Mouse (Mus musculus) liver, embryonic 13.5 days (tissue): ENCODE data around the gene Mgat4b. TPM values are rescaled to one million over a fixed set of nuclear protein-coding genes. Genes with fewer than 3 reads are reported as not detected.

Source experiments
- ATAC-seq: fragments of 200-750 bp; cut with Nextera tagmentation; 2 replicates; pipeline ENCODE4 v1.8.0; 2017; ENCODE audit warnings: low read depth, mild to moderate bottlenecking, moderate number of reproducible peaks, moderate library complexity
- DNase-seq: peaks from one replicate; pipeline ENCODE4 v3.0.0; 2022
- H3K27ac ChIP-seq: fragments of 300-500 bp; sonication (generic); 2 replicates; pipeline ENCODE4 v1.5.1; 2015; ENCODE audit warnings: moderate library complexity, mild to moderate bottlenecking, inconsistent platforms
- H3K27me3 ChIP-seq: fragments of 300-500 bp; sonication (generic); 2 replicates; pipeline ENCODE4 v1.6.1; 2015; ENCODE audit warnings: mild to moderate bottlenecking, inconsistent platforms
- H3K36me3 ChIP-seq: fragments of 300-500 bp; sonication (generic); 2 replicates; pipeline ENCODE4 v1.6.1; 2015; ENCODE audit warnings: mild to moderate bottlenecking, inconsistent platforms
- H3K4me1 ChIP-seq: fragments of 300-500 bp; sonication (generic); replicated peaks from 2 replicates; pipeline ENCODE4 v1.6.1; 2015; ENCODE audit warnings: inconsistent platforms
- H3K4me2 ChIP-seq: fragments of 300-500 bp; sonication (generic); 2 replicates; pipeline ENCODE4 v1.6.1; 2015; ENCODE audit warnings: inconsistent platforms, mild to moderate bottlenecking, moderate library complexity
- H3K4me3 ChIP-seq: fragments of 300-500 bp; sonication (generic); replicated peaks from 2 replicates; pipeline ENCODE4 v1.5.1; 2015; ENCODE audit warnings: mild to moderate bottlenecking, inconsistent platforms
- H3K9ac ChIP-seq: fragments of 300-500 bp; sonication (generic); 2 replicates; pipeline ENCODE4 v1.6.1; 2015; ENCODE audit warnings: mild to moderate bottlenecking, inconsistent platforms
- H3K9me3 ChIP-seq: fragments of 300-500 bp; sonication (generic); replicated peaks from 2 replicates; pipeline ENCODE4 v1.6.1; 2016; ENCODE audit warnings: inconsistent platforms
- WGBS: fragments of 180-500 bp; shearing (Covaris S2); methylation state at CpG from one replicate; pipeline ENCODE4 v1.1.7; 2015; ENCODE audit not compliant: insufficient replicate concordance; 5-methylcytosine and 5-hydroxymethylcytosine counted together
- polyA plus RNA-seq: library from polyadenylated mRNA; unstranded; fragments of >200 nt; fragmentation: Nextera tagmentation; extraction: Ambion mirVana; gene quantifications from 2 replicates; pipeline ENCODE4 v1.2.1, GENCODE M21; 2015

Gene Mgat4b
- polyA plus RNA-seq, 1 experiment from 2014 or later = 12.1 TPM

- Histone ChIP-seq H3K27me3 (no peaks in the 10 kb centered on the region), H3K27ac (peak overlapping the region; percentile 98), H3K4me1 (peaks cover 74% of the 10 kb centered on the region), H3K4me2 (peak overlapping the region; percentile 86), H3K9ac (peak overlapping the region; percentile 99), H3K36me3 (peaks cover 18% of the 10 kb centered on the region), H3K9me3 (no peaks in the 10 kb centered on the region), H3K4me3 (peak overlapping the region; percentile 92)
- ATAC-seq = no peak
- no peak for DNase-seq
- WGBS = 11% methylated on average over 2 of the region's 2 CpGs
Measured at GRCm38 (mm10) chr11:50226406-50226805, 15.7 kb downstream of the Mgat4b start.

DNA sequence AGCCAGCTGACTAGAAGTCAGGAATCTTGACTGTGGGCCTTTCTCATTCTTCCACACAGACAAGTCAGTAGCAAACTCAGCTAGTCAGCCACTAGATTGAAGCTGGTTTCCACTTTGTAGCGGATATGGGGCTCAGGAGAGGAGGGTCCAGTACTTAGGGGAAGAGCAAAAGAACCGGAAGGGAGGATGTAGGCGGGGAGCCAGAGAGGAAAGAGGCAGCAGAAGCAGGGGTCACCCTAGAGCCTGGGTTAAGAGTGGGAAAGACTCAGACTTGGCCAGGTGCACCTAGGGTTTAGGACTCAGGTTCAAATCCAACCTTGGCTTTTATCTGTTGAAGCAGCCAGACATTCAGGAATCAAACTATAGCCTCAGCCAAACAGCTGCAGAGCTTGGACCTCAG lies 16.5 kb downstream of the Mgat4b start:
- Histone ChIP-seq H3K9ac (peak overlapping the region; percentile 99), H3K27me3 (no peaks in the 10 kb centered on the region), H3K36me3 (peaks cover 21% of the 10 kb centered on the region), H3K4me3 (peak overlapping the region; percentile 92), H3K27ac (peak overlapping the region; percentile 98), H3K9me3 (no peaks in the 10 kb centered on the region), H3K4me2 (peak overlapping the region; percentile 86), H3K4me1 (peaks cover 77% of the 10 kb centered on the region)
- ATAC-seq (no peak), DNase-seq (no peak)
- WGBS = 71% methylated on average over 3 of the region's 3 CpGs

DNA sequence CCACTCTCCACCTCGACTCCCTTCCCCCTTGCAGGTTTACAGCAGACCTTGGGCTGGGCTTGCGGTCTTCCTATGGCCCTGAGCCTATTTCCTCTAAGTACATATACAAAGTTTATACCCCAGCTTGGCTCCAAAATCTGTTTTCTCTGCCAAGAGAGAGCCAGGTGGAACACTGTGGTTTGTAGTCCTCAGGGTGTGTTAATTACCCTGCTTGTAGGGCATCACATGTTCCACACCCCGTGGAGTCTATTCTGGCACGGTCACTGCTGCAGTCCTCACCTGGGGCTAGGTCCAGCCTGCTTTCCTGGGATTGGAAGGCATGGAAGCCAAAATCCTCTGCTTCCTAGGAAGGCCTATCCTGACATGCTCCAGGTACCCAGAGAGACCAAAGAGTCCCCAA lies 17.0 kb downstream of the Mgat4b start:
- Histone ChIP-seq H3K27ac (peak overlapping the region; percentile 98), H3K27me3 (no peaks in the 10 kb centered on the region), H3K9ac (peak overlapping the region; percentile 99; the same call in 1 of the 2 replicates), H3K4me2 (peak overlapping the region; percentile 86), H3K4me3 (no peak overlapping the region), H3K4me1 (peaks cover 72% of the 10 kb centered on the region), H3K36me3 (peaks cover 27% of the 10 kb centered on the region), H3K9me3 (no peaks in the 10 kb centered on the region)
- ATAC-seq (no peak), DNase-seq (no peak)
- WGBS = 80% methylated on average over 4 of the region's 4 CpGs

GRCm38 (mm10) chr11:50228772-50229171 lies 18.1 kb downstream of the Mgat4b start:
- Histone ChIP-seq H3K36me3 (peaks cover 37% of the 10 kb centered on the region), H3K4me2 (0 out of 2 replicates have a peak overlapping the region, but pooled peaks have one; percentile 0), H3K4me3 (no peak overlapping the region), H3K4me1 (peaks cover 62% of the 10 kb centered on the region), H3K9me3 (no peaks in the 10 kb centered on the region), H3K9ac (peak overlapping the region; percentile 31), H3K27ac (peak overlapping the region; percentile 98), H3K27me3 (no peaks in the 10 kb centered on the region)
- DNase-seq = no peak
- no peak for ATAC-seq
- WGBS = 71% methylated on average over 3 of the region's 3 CpGs

DNA sequence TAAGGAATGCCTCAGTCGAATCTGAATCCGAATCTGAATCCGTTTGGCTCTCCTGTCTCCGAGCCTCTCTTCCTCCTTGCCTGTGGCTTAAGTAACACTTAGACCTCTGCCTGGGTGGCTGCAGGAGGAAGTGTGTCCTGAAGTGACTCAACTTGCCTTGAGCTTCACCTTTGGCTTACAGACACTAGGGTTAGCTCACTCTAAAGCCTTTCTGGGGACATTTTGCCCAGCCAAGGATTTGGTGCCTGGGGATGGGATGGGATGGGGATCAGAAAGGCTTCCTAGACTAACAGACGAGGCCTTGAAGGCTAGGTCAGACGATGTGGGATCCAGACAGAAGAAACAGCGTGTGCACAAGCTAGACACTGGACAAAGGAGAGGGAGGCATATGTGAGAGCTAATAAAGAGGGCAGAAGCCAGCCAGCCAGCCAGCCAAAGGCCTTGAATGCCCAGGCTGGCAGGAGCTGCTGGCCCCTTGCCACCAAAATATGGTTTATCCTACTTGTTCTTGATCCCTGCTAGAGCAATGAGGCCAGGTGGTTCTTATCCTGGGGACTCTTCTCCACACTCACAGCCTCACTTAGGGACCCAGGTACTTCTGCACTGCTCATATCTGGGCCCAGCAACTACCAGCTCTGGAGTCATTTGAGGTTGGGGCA lies 18.7 kb downstream of the Mgat4b start:
- peaks cover 43% of the 10 kb centered on the region for H3K36me3 ChIP-seq
- no peak for DNase-seq
- H3K4me2 ChIP-seq = no peak overlapping the region
- H3K4me1 ChIP-seq = peaks cover 57% of the 10 kb centered on the region
- no peak overlapping the region for H3K9ac ChIP-seq
- H3K27ac ChIP-seq = peak overlapping the region; percentile 98
- no peaks in the 10 kb centered on the region for H3K27me3 ChIP-seq
- no peaks in the 10 kb centered on the region for H3K9me3 ChIP-seq
- H3K4me3 ChIP-seq = no peak overlapping the region
- no peak for ATAC-seq
- 64% methylated on average over 7 of the region's 7 CpGs for WGBS

- 72% methylated on average over 45 of the region's 45 CpGs for WGBS
- DNase-seq (no peak), ATAC-seq (no peak)
- Histone ChIP-seq H3K27me3 (no peaks in the 10 kb centered on the region), H3K36me3 (peaks cover 55% of the 10 kb centered on the region), H3K4me2 (peak overlapping the region; percentile 44), H3K27ac (no peak overlapping the region), H3K4me3 (no peak overlapping the region; the same call in 1 of the 2 replicates), H3K9ac (no peak overlapping the region), H3K4me1 (peaks cover 58% of the 10 kb centered on the region), H3K9me3 (no peaks in the 10 kb centered on the region)
Measured at GRCm38 (mm10) chr11:50230481-50231304, 20.0 kb downstream of the Mgat4b start.

DNA sequence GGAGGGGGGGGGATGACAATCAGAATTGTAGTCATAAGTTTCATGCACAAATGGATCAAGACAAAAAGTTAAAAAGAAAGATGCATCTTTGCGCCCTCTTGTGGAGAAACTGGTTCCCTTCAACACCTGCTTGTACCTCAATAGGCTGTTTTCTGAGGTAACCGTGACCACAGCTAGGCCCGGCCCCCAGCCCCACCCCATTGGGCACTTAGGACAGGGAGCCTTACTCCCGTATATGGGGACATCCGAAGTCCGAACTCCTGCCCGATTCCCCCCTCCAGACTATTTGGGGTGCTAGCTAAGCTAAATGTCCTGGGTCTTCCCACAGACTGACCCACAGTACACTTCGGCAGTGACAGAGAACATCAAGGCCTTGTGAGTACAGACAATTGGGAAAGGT lies 20.7 kb downstream of the Mgat4b start:
- 36% methylated on average over 8 of the region's 8 CpGs for WGBS
- Histone ChIP-seq H3K27me3 (no peaks in the 10 kb centered on the region), H3K9ac (no peak overlapping the region), H3K9me3 (no peaks in the 10 kb centered on the region), H3K4me1 (peaks cover 58% of the 10 kb centered on the region), H3K4me3 (no peak overlapping the region), H3K36me3 (peaks cover 55% of the 10 kb centered on the region), H3K4me2 (peak overlapping the region; percentile 44), H3K27ac (no peak overlapping the region)
- DNase-seq (no peak), ATAC-seq (no peak)

- Histone ChIP-seq H3K27ac (no peak overlapping the region), H3K9me3 (no peaks in the 10 kb centered on the region), H3K4me1 (peaks cover 58% of the 10 kb centered on the region), H3K36me3 (peaks cover 51% of the 10 kb centered on the region), H3K9ac (no peak overlapping the region), H3K4me2 (no peak overlapping the region), H3K4me3 (no peak overlapping the region), H3K27me3 (peaks cover 3% of the 10 kb centered on the region; the same call in 1 of the 2 replicates)
- no peak for ATAC-seq
- no peak for DNase-seq
- 79% methylated on average over 13 of the region's 13 CpGs for WGBS
Measured at GRCm38 (mm10) chr11:50233022-50233421, 22.3 kb downstream of the Mgat4b start.

DNA sequence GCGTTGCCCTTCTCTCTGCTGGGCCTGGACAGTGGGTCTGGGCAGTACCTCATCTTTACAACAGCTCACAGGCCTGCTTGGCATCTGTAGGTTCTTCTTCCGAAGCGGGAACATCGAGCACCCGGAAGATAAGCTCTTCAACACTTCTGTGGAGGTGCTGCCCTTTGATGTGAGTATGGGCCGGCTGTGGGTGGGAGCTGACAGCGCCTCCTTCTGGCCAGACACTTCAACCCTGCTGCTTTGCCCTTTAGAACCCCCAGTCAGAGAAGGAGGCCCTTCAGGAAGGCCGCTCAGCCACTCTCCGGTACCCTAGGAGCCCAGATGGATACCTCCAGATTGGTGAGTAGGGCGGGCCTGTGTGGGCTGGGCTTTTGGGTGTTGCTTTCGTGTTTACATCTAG lies 23.3 kb downstream of the Mgat4b start:
- Histone ChIP-seq H3K9me3 (no peaks in the 10 kb centered on the region), H3K4me3 (no peak overlapping the region), H3K27me3 (peaks cover 3% of the 10 kb centered on the region; the same call in 1 of the 2 replicates), H3K27ac (no peak overlapping the region), H3K4me2 (no peak overlapping the region), H3K4me1 (peaks cover 58% of the 10 kb centered on the region), H3K36me3 (peaks cover 50% of the 10 kb centered on the region), H3K9ac (no peak overlapping the region)
- no peak for ATAC-seq
- 84% methylated on average over 11 of the region's 11 CpGs for WGBS
- no peak for DNase-seq

GRCm38 (mm10) chr11:50234606-50235005 lies 23.9 kb downstream of the Mgat4b start:
- Histone ChIP-seq H3K9ac (no peak overlapping the region), H3K27me3 (peaks cover 3% of the 10 kb centered on the region; the same call in 1 of the 2 replicates), H3K9me3 (no peaks in the 10 kb centered on the region), H3K4me3 (no peak overlapping the region), H3K36me3 (peaks cover 50% of the 10 kb centered on the region), H3K4me2 (no peak overlapping the region), H3K27ac (no peak overlapping the region), H3K4me1 (peaks cover 58% of the 10 kb centered on the region)
- 91% methylated on average over 25 of the region's 25 CpGs for WGBS
- ATAC-seq = no peak
- no peak for DNase-seq

GRCm38 (mm10) chr11:50236540-50236936 lies 25.8 kb downstream of the Mgat4b start:
- H3K36me3 ChIP-seq = peaks cover 41% of the 10 kb centered on the region
- no peaks in the 10 kb centered on the region for H3K9me3 ChIP-seq
- WGBS = 2% methylated on average over 26 of the region's 27 CpGs
- H3K9ac ChIP-seq = peak overlapping the region; percentile 75
- H3K27ac ChIP-seq = peak overlapping the region; percentile 35
- H3K4me1 ChIP-seq = peaks cover 52% of the 10 kb centered on the region
- H3K4me3 ChIP-seq = peak overlapping the region; percentile 72
- peak overlapping the region; percentile 99 for H3K4me2 ChIP-seq
- H3K27me3 ChIP-seq = peaks cover 3% of the 10 kb centered on the region; the same call in 1 of the 2 replicates
- DNase-seq (peak; percentile 88), ATAC-seq (peak; percentile 90)
